Mouse (Mus musculus) forebrain, embryonic 16.5 days (tissue): ENCODE data around the gene Zcchc2. TPM values are rescaled to one million over a fixed set of nuclear protein-coding genes. Genes with fewer than 3 reads are reported as not detected.
A peak's percentile ranks its signal among the peaks of the same experiment; 100 is the strongest.

Source experiments
- ATAC-seq: fragments of 200-750 bp; cut with Nextera tagmentation; 2 replicates; pipeline ENCODE4 v1.8.0; 2017; ENCODE audit warnings: mild to moderate bottlenecking, moderate library complexity
- H3K27ac ChIP-seq: fragments of 300-500 bp; sonication (generic); 2 replicates; pipeline ENCODE4 v1.5.1; 2014; ENCODE audit warnings: low read length, control low read depth
- H3K27me3 ChIP-seq: fragments of 300-500 bp; sonication (generic); replicated peaks from 2 replicates; pipeline ENCODE4 v1.6.1; 2014; ENCODE audit warnings: low read length; ENCODE audit not compliant: control insufficient read depth, insufficient read depth
- H3K36me3 ChIP-seq: fragments of 300-500 bp; sonication (generic); 2 replicates; pipeline ENCODE4 v1.6.1; 2014; ENCODE audit not compliant: control insufficient read depth, insufficient read depth
- H3K4me1 ChIP-seq: fragments of 300-500 bp; sonication (generic); replicated peaks from 2 replicates; pipeline ENCODE4 v1.6.1; 2014; ENCODE audit warnings: low read length; ENCODE audit not compliant: control insufficient read depth, insufficient read depth
- H3K4me2 ChIP-seq: fragments of 300-500 bp; sonication (generic); 2 replicates; pipeline ENCODE4 v1.6.1; 2014; ENCODE audit warnings: mild to moderate bottlenecking, low read length, control low read depth
- H3K4me3 ChIP-seq: fragments of 300-500 bp; sonication (generic); replicated peaks from 2 replicates; pipeline ENCODE4 v1.5.1; 2014; ENCODE audit warnings: mild to moderate bottlenecking, low read length, control low read depth
- H3K9ac ChIP-seq: fragments of 300-500 bp; sonication (generic); replicated peaks from 2 replicates; pipeline ENCODE4 v1.6.1; 2014; ENCODE audit warnings: low read depth, low read length, control low read depth
- H3K9me3 ChIP-seq: fragments of 300-500 bp; sonication (generic); 2 replicates; pipeline ENCODE4 v1.6.1; 2016; ENCODE audit warnings: low read length; ENCODE audit not compliant: control insufficient read depth
- WGBS: fragments of 180-500 bp; shearing (Covaris S2); extraction: QIAGEN DNeasy Blood & Tissue Kit; methylation state at CpG from one replicate; pipeline ENCODE4 v1.1.7; 2014; 5-methylcytosine and 5-hydroxymethylcytosine counted together
- polyA plus RNA-seq: library from polyadenylated mRNA; unstranded; fragments of >200 nt; fragmentation: Nextera tagmentation; extraction: Ambion mirVana; gene quantifications from 2 replicates; pipeline ENCODE4 v1.2.1, GENCODE M21; 2015

Gene Zcchc2
- polyA plus RNA-seq, 1 experiment from 2014 or later: 2.3 TPM

DNA sequence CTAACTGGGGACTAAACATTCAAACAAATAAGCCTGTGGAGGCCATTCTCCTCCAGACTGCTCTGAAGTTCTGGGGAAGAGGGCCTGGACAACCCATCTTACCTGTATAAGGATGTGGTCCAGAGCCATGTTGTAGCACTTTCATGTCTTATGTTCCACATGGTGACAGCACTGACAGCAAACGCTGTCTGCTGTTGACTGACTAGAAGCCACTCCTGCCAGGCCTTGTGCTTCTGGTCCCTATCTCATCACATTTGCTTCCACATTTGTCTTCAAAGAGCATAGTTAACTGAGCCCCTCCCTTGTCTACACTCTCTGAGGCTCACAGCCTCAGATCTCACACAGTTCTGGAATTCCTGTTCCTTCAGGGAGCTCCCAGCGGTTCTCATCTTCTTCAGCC, 34.0 kb downstream of the Zcchc2 start:
- ATAC-seq: no peak
- peaks cover 8% of the 10 kb centered on the region for H3K36me3 ChIP-seq
- no peaks in the 10 kb centered on the region for H3K4me1 ChIP-seq
- no peaks in the 10 kb centered on the region for H3K27me3 ChIP-seq
- 97% methylated on average over 2 of the region's 2 CpGs for WGBS
- no peaks in the 10 kb centered on the region for H3K9me3 ChIP-seq
- H3K27ac ChIP-seq: no peak overlapping the region
- no peak overlapping the region for H3K9ac ChIP-seq
- no peak overlapping the region for H3K4me2 ChIP-seq
- no peak overlapping the region for H3K4me3 ChIP-seq

DNA sequence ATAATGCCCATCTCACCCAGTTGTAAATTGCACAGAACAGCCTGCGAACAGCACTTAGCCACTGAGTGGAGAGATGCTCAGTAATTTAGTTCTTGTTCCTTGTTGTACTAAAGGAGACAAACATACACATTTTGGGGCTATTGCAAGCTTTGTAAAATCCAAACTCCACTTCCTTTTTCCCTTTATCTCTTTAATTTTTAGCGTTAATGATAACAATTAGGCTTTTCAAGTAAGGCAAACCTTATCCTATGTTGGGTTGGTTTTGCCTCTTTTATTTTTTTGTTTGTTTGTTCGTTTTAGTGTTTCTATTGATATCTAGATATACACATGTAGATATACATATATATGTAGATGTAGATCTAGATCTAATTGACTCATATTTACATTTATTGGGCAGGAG, 34.6 kb downstream of the Zcchc2 start:
- no peaks in the 10 kb centered on the region for H3K9me3 ChIP-seq
- H3K4me1 ChIP-seq: no peaks in the 10 kb centered on the region
- H3K27ac ChIP-seq: no peak overlapping the region
- no peak overlapping the region for H3K4me3 ChIP-seq
- ATAC-seq: no peak
- no peak overlapping the region for H3K9ac ChIP-seq
- WGBS: 94% methylated on average over 3 of the region's 3 CpGs
- no peaks in the 10 kb centered on the region for H3K27me3 ChIP-seq
- peaks cover 8% of the 10 kb centered on the region for H3K36me3 ChIP-seq
- H3K4me2 ChIP-seq: no peak overlapping the region

DNA sequence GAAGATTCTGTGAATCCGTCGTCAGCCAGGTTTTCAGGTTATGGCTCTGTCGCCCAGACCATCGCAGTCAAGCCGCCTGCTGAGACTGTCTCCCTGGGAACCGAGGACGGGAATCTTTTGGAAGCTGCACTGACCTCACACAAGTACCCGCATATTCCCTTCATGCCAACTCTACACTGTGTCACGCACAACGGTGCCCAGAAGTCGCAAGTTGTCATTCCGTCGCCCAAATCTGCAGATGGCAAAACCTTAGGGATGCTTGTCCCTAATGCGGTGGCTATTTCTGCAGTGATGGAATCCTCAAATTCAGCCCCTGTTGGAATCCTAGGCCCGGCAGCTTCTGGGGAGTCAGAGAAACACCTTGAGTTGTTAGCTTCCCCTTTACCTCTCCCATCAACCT, 39.6 kb downstream of the Zcchc2 start:
- Histone ChIP-seq H3K27me3 (no peaks in the 10 kb centered on the region), H3K4me3 (no peak overlapping the region), H3K4me1 (no peaks in the 10 kb centered on the region), H3K9ac (no peak overlapping the region), H3K9me3 (no peaks in the 10 kb centered on the region), H3K4me2 (no peak overlapping the region), H3K36me3 (peaks cover 3% of the 10 kb centered on the region; the same call in 1 of the 2 replicates), H3K27ac (no peak overlapping the region)
- no peak for ATAC-seq
- 96% methylated on average over 15 of the region's 15 CpGs for WGBS

DNA sequence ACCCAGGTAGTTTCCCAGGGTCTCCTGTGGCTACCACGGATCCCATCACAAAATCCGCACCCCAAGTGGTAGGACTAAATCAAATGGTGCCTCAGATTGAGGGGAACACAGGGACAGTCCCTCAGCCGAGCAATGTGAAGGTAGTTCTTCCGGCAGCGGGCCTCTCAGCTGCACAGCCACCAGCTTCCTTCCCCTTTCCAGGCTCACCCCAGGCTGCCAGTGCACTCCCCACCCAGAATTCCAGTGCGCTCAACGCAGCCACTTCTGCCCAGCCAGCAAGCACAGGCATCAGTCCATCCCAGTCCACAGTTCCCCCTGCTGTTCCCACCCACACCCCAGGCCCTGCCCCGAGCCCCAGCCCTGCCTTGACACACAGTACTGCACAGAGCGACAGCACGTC, 40.1 kb downstream of the Zcchc2 start:
- no peaks in the 10 kb centered on the region for H3K27me3 ChIP-seq
- H3K9ac ChIP-seq: no peak overlapping the region
- no peaks in the 10 kb centered on the region for H3K4me1 ChIP-seq
- H3K4me2 ChIP-seq: no peak overlapping the region
- H3K4me3 ChIP-seq: no peak overlapping the region
- WGBS: 90% methylated on average over 10 of the region's 10 CpGs
- no peak overlapping the region for H3K27ac ChIP-seq
- ATAC-seq: no peak
- H3K9me3 ChIP-seq: no peaks in the 10 kb centered on the region
- H3K36me3 ChIP-seq: peaks cover 3% of the 10 kb centered on the region; the same call in 1 of the 2 replicates

- 95% methylated on average over 2 of the region's 2 CpGs for WGBS
- no peak for ATAC-seq
- no peak overlapping the region for H3K9ac ChIP-seq
Observed at GRCm38 (mm10) chr1:106030886-106031285, 40.7 kb downstream of the Zcchc2 start.

GRCm38 (mm10) chr1:106031908-106032307, 41.7 kb downstream of the Zcchc2 start:
- no peak overlapping the region for H3K4me3 ChIP-seq
- H3K27me3 ChIP-seq: no peaks in the 10 kb centered on the region
- H3K27ac ChIP-seq: no peak overlapping the region
- no peak overlapping the region for H3K4me2 ChIP-seq
- WGBS: 51% methylated on average over 6 of the region's 6 CpGs
- H3K9ac ChIP-seq: no peak overlapping the region
- ATAC-seq: no peak
- no peaks in the 10 kb centered on the region for H3K4me1 ChIP-seq
- H3K36me3 ChIP-seq: peaks cover 3% of the 10 kb centered on the region; the same call in 1 of the 2 replicates
- H3K9me3 ChIP-seq: no peaks in the 10 kb centered on the region

More at GRCm38 (mm10) chr1:106030886-106031285, 40.7 kb downstream of the Zcchc2 start:
- peaks cover 3% of the 10 kb centered on the region; the same call in 1 of the 2 replicates for H3K36me3 ChIP-seq
- H3K27ac ChIP-seq: no peak overlapping the region
- no peaks in the 10 kb centered on the region for H3K9me3 ChIP-seq
- H3K4me3 ChIP-seq: no peak overlapping the region
- H3K27me3 ChIP-seq: no peaks in the 10 kb centered on the region
- no peaks in the 10 kb centered on the region for H3K4me1 ChIP-seq
- H3K4me2 ChIP-seq: no peak overlapping the region

DNA sequence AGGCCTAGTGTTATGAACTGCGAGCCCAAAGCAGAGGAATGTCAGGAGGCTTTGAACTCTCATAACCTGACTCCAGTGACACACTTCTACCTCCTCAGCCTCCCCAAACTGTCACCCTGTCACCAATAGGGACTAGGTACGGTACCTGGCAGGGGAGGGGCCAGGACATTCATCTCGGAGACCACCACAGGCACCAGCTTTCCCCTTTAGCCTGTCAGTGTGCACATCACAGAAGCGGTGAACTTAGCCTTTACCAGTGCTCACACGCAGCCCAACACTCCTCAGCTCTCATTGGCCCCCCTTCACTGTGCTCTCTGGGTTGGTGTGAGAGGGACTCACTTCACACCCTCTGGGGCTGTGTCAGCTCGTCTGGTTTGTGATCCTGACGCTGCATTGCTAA, 44.6 kb downstream of the Zcchc2 start:
- 86% methylated on average over 7 of the region's 7 CpGs for WGBS
- H3K4me2 ChIP-seq: no peak overlapping the region
- H3K4me1 ChIP-seq: no peaks in the 10 kb centered on the region
- no peak overlapping the region for H3K9ac ChIP-seq
- no peak overlapping the region for H3K27ac ChIP-seq
- H3K9me3 ChIP-seq: no peaks in the 10 kb centered on the region
- H3K27me3 ChIP-seq: no peaks in the 10 kb centered on the region
- no peak overlapping the region for H3K4me3 ChIP-seq
- H3K36me3 ChIP-seq: peaks cover 3% of the 10 kb centered on the region; the same call in 1 of the 2 replicates
- no peak for ATAC-seq

- no peaks in the 10 kb centered on the region for H3K9me3 ChIP-seq
- no peaks in the 10 kb centered on the region for H3K27me3 ChIP-seq
- WGBS: 61% methylated on average over 19 of the region's 19 CpGs
- no peak overlapping the region for H3K4me2 ChIP-seq
- no peak overlapping the region for H3K9ac ChIP-seq
- H3K4me1 ChIP-seq: no peaks in the 10 kb centered on the region
- H3K27ac ChIP-seq: no peak overlapping the region
- ATAC-seq: peak; percentile 75
- no peak overlapping the region for H3K4me3 ChIP-seq
- H3K36me3 ChIP-seq: no peaks in the 10 kb centered on the region
Observed at GRCm38 (mm10) chr1:106036861-106037599, 46.8 kb downstream of the Zcchc2 start.

DNA sequence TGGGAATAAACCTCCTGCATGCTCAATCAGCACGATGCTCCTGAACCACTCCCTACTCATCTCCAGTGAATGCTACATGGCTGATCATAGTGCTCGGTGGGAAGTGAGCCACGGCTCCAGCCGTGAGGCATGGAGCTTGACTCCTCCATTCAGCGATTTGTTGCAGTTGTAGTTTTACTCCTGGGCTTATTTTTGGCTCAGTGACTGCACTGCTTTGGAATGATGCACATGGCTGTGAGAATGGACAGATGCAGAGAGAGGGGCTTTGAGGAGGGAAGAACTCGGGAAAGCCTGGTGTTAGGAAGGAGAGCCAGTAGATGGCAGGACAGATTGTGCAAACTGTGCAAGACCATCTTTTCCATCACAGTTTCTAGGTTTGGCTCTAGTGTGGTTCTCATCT, 49.1 kb downstream of the Zcchc2 start:
- WGBS: 58% methylated on average over 6 of the region's 6 CpGs
- H3K9me3 ChIP-seq: no peaks in the 10 kb centered on the region
- no peak overlapping the region for H3K27ac ChIP-seq
- no peak for ATAC-seq
- H3K4me2 ChIP-seq: no peak overlapping the region
- H3K4me3 ChIP-seq: no peak overlapping the region
- no peaks in the 10 kb centered on the region for H3K27me3 ChIP-seq
- no peak overlapping the region for H3K9ac ChIP-seq
- no peaks in the 10 kb centered on the region for H3K36me3 ChIP-seq
- 0 out of 2 replicates have a peak, but pooled peaks cover 2% of the 10 kb centered on the region for H3K4me1 ChIP-seq
